Mouse (Mus musculus): ENCODE measurements around the gene Adarb1.

DNA sequence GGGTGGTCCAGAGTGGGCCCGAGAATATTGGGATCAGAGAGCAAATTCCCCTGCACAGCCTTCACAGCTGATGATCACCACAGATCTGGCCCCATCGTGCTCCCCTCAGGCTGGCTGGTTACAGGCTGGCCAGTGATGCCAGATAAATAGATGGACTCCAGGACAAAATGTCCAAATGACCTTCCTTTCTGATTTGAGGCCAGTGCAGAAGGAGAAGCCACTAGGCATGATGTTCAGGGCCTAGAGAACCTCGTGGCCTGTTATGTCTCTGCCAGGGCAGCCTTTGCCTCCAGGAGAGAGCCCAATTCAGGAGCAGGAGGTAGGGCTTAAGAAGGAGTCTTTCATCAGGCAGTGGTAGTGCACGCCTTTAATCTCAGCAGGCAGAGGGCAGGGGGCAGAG is 17.3 kb upstream of the Adarb1 start:
- no peak for TF ChIP-seq CTCF (IDR thresholded peaks at IDR 0.05; ENCODE audit: low read depth)
- no peak for TF ChIP-seq EP300 (optimal IDR thresholded peaks at IDR 0.05)

All from stomach, postnatal 0 days (tissue).